Mouse (Mus musculus) adrenal gland, adult 18-20 months (tissue): ENCODE data around the gene Cpne8. TPM values are rescaled to one million over a fixed set of nuclear protein-coding genes. Genes with fewer than 3 reads are reported as not detected.
"Not testable (repeated sequence)": the region's sequence is repeated elsewhere in the genome, so short reads cannot be mapped to it uniquely, and the experiment has no call there.

Experiments used
- DNase-seq, 2 experiments: peaks; one replicate each; pipeline ENCODE4 v3.0.0; 2021 to 2022; ENCODE audit warnings: low spot score in 2 of 2
- total RNA-seq, 2 experiments: library from RNA; stranded (reverse); gene quantifications; 1 replicate in 1 of 2; 2 replicates in 1 of 2; pipeline ENCODE4 v1.2.3; 2021

The Cpne8 gene
- total RNA-seq, 2 experiments from 2014 or later: 4.2 to 12.0 TPM

DNA sequence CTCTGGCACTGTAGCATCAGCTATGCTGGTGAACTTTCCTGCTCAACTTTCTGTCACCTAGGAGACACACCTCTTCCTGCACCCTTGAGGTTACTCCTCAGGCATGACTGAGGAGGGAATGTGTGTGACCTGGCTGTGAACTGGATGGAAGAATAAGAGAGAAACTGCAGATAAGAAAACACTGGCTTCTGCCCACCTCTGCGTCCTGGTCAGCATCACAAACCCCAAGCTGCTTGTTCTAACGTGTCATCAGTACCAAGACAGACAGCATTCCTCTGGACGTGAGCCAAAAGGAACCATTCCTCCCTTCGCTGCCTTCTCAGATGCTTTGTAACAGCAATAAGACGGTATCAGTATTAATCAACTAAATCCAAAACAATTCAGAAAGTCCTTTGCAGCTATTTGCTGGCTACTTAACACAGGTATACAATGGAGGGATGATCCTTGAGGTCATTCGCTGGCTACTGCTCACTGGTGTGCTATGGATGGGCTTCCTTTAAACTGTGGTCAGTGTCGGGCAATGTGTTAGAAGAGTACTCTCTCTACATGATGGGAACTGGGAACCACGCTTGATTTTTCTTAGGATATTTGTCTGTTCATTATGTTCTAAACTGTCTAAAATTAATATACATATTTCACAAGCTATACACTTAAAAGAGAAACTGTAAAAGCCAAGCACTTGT lies 63.0 kb downstream of the Cpne8 start:
- no peak for DNase-seq

DNA sequence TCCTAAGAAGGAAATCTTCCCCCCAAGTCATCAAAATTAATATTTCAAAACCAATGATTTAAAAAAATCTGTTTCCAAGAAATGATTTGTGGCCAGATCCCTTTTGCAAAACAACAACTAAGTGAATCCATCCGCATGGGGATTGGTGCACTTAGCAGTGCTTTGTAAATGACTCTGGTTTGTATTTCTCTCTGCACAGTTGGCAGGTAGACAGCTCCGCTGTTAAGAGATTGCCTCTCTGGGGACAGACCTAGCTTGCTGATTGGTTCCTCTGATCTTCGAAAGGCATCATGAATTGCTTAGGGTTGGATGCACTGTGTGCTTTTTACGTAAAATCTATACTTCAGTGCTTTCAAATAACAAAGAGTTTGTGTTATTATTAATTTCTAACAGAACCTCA lies 68.5 kb downstream of the Cpne8 start:
- not testable (repeated sequence) for DNase-seq

DNA sequence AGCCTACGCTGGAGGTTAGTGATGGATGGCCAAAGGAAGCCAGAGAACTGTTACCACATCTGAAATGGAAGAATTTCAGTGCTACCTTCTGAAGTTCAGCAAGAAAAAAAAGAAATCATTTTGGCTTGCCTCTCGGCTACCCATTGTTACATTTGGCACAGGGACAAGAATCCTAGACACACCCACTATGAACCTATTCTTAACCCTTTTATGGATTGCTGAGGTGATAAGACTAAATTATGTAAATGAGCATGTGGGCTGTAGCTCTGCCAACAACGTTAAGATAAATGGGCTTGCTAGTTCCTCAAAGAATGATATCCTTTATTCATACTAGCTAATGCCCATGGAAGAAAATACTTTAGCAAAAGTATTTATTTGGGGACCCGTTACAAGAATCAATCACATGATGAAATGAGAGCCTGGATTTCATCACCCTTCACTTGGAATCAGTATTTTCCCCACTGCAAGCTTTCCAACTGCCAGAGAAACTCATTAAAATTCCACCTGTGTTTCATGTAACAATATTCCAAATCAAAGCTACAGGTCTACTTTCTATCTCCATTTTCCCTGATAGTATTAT lies 69.3 kb downstream of the Cpne8 start:
- DNase-seq: no peak

DNA sequence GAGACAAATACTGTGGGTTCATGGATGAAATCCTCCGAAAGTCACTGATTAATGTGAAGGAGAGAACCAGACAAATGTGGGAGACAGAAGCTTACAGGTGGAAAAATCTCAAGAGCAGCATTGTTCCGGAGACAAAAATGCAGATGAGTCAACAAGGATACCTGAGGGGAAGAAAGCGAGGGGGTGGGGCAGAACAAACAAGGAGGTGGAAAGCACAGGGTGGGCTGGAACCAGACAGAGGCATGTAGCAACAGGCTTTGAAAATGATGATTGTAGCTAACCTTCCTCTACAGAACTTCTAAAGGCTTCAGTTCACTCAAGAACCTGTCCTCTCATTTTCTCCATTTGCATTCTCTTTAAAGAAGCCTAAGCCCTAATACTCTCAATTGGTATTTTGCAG lies 70.9 kb downstream of the Cpne8 start:
- DNase-seq: no peak

DNA sequence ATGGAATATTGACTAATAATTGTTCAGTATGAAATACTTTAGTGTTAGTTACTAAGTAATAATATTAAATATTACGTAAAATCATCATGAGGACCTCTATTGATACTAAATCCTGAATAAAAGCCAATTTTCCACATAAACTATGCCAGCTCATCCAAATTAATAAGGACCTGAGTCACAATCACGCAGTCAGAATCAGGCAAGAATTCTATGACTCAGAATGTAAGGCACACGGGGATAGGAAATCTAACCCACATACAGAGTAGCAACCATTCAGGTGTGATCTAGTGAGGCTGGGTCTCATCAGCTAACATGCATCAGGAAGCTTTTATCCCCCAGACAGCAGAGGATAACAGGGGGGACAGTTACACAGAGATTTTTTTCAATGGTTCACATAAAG lies 72.1 kb downstream of the Cpne8 start:
- DNase-seq: no peak

DNA sequence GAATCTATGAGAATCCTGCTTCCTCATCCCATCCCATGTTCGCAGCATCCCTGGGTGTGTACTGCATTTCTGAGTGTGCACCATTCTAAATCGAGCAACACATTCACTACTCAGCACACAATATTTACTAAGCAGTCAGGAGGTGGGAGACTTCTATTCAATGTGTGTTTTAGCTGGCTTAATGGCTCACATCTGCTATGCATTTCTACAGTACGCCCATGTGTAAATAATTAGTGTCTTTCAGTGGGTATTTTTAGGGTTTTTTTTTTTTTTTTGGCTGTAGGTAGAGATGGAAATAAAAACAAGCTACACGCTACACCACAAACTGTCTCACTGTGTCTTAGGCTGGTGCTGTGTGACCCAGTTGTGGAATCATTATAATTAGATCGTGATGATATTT lies 75.6 kb downstream of the Cpne8 start:
- no peak for DNase-seq

DNA sequence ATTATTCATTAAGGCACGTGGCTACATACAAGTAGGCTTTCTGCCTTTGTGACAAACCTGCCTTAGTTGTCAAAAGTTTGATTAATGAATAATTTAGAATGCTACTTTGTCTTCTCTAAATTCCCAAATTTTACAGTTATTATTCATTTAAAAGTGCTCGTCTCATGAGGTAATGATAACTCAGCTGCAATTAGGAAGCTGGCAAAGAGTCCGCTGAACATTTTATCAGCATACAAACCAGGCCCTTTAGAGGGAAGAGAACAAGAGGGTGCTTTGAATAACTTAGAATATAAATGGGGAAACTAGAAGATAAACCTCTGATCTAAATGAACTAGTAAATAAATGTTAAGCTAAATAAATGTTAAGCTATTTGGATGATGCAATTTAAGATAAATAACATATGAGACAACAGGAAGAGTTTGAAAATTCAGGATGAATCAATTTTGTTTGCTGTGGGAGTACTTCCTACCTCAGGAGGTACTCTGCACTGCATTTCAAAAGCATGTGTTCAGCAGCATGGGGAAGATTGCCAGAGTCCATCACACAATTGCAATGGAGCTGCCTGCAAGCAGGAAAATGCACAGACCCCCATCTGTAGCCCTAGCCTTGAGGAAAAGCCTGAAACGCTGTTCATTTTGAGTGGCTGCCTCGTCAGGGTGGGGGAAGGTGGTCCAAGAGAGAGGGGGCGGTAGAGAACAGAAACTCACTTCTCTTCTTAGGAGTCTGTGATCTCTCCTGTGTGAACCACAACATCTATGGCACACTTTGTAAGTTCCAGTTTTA lies 81.3 kb downstream of the Cpne8 start:
- no peak for DNase-seq

DNA sequence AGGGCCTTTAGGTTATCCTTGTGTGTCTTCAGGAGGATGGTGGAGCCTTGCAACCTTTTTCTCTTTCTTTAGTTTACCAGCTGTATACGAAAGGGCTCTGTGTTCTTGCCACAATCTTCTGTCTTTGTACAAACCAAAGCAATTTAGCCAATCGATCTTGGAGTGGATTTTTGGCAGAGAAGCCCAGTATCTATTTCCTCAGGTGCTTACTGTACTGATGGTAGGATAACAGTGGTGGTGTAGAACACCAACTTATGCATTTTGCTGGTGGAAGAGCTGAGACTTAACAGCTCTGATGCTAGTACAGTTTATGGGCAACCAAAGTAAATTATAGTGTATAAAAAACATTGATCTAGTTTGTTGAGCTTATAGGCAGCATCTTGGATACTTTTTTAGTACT lies 83.6 kb downstream of the Cpne8 start:
- DNase-seq: no peak

DNA sequence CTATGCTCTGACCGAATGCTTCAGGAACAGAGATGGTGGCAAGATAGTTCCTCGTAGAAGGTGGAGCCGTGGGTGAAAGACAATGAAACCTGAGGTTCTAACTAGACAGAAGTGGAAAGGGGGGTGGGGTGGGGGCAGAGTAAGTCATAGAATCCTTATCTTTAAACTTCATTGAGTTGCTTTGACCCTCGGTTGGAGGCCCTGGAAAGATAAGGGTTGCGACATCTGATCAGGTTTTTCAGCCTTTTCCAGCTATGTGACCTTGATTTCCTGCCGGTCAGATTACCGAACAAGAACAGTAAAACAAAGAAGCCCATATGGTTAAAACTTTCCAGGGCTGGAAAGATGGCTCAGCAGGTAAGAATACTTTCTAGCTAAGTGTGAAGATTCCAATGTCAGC lies 89.6 kb downstream of the Cpne8 start:
- DNase-seq: no peak

DNA sequence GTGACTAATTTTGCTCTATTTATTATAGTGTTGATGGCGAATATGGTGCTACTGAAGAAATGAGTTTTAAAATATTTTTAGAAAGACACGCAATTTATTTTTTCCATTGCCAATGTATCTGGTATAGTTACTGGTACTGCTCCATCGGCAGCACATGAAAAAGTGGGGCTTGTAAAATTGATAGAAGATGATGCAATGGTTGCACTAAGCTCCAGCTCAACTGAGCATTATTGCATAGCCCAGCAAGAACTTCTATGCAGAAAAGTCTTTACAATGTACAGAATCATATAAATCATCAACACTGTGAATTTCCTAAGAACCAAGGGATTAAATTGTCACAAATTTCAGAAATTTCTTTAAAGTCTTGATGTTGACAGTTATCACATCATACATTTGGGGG lies 101.8 kb downstream of the Cpne8 start:
- DNase-seq: no peak

DNA sequence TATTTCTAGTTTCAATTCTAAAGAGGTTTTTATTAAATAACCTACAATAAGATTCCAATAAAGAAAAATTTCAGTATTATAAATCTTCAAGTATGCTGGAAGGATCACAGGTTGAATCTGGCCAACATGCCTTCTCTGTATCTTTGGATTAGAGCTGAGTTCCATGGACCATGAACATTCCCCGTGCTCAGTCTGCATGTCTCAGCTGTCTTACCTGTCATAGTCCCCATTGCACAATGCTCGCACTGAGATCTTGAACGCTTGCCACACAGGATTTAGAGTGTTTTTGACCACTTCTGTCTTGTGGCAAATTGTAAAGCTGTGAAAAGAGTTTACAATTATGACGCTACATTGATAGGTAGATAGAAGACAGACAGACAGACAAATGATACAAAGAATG lies 110.0 kb downstream of the Cpne8 start:
- DNase-seq: no peak

DNA sequence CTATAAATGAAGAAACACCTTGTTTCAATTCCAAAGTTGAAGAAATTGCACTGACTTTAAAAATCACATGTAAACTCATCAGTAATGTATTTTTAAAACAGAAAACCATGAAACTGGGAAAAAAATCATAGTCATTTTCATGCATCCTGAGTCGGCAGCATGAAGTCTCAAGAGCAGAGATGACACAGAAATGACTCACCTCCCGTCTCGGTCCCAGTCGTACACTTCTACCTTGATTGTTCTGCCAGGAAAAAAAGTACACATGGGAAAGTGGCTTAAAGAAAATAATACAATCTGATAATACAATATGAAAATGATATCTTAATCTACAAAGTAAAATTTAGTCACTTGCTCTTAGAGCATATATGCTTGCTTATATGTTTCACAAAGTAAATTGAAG lies 111.2 kb downstream of the Cpne8 start:
- DNase-seq: no peak

DNA sequence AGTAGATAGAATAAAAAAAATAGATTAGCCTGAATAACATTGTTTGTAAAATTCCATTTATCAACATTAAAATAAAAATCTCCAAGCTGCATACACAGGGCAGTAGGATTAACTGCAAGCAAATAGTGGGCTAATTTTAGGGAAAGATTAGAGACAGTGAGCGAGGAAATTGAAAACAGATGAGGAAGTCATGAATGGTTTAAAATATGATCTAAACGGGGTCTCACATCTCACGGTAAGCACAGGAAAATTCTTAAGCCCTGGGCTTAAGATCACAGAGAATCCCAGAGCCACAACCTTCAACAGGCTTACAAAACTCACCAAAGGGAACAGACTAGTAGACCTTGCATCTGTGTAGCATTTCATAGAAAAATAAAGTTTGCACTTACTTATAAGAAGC lies 115.2 kb downstream of the Cpne8 start:
- DNase-seq: no peak

DNA sequence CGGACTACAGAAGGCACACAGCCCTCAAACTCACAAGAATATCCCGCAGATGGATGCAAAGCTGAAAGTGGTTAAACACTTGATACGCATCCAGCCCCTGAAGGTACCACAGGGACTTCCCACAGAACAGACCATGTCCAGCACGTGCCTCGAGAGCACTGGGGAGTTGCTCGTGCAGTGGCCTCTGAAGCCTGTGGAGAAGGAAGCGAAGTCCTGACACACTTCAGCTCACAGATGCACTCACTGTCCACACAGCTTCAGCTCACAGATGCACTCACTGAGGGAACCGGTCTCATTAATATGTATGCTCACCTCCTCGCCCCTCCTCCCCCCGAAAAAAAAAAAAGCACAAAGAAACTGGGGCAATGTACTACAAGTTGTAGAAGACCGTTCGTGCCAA lies 117.6 kb downstream of the Cpne8 start:
- no peak for DNase-seq

DNA sequence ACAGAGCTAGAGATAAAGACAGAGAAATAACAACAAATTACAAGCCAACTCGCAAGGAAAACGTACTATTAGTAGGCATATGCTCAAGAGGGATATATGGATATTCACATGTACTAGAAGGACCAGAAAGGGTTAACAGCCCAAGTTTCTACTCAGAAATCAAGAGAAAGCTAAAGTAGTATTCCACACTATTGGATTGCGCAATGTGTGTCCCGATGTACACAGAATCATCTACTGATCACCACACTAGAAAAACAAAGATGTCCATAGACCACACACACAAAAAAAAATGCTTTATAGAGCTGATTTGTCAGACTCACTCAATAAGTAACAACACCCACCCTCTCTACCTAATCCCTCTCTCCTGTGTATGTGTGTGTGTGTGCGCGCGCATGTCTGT lies 130.6 kb downstream of the Cpne8 start:
- DNase-seq: no peak

DNA sequence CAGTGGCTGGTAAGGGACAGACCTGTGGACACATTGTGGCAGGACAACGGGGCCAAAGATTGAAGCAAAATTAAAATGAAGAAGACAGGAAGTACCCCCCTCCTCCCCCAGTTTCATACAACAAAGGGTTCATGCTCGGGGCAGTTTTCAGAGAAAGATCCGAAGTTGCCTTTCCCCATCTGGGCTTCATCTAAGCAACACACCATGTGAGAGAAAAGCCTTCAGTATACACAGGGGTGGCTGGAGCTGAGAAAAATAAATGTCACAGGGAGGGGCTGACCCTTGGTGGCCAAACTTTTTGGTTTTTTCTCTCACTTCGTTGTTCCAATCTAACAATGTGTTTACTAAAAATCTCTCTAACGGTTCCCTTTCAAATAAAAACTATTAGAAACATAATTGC lies 135.8 kb downstream of the Cpne8 start:
- DNase-seq: no peak

DNA sequence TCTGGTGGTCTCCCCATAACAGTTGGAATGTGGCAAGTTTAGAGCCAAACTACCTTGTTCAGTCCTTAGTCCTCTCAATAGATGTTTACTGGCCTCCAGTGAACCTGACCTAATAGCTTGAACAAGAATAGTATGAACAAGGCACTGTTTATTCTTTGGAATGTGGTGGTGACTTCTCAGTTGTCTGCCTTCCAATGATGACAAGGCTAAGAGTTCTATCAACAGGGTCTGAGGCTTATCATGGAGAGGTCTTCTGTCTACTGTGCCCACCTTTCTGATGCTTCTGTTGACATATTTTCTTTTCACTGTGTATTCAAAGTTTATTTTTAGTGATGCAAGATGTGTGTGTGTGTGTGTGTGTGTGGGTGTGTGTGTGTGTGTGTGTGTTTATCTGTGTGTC lies 137.1 kb downstream of the Cpne8 start:
- DNase-seq: no peak

DNA sequence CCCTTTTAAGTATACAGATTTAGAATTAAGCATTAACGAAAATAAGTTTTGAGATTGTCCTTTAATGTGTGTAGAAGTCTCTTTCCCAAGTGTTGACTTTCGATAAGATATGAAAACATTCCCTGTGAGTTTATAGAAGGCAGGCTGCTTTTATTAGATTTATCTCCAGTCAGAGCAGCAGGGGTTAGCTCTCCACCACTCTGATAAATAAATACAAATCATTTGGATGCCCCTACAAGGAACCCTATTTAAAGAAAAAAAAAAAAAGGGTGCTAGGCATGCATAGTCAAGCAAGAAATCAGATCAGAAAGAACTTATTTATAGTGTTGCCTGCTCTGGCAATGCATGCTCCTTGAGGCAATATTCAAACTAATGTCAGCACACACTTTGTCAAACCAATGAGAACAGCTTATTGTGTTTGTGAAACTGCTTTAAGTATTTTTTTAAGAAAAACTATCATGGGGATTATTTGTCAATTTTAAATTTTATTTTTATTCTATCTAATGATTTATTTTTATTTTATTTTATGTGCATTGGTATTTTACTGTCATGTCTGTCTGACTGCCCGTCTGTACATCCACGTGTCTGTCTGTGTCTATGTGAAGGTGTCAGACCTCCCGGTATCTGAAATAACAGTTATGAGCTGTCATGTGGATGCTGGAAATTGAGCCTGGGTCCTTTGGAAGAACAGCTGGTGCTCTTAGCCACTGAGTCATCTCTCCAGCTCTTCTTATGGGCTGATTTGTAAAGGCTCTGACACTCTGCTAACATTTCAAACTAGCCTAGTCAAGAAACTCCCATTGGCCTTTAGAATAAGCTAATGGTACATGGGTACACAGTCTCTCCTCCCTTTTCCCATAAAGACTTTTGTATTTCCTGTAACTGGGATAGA lies 142.7 kb downstream of the Cpne8 start:
- DNase-seq: no peak

DNA sequence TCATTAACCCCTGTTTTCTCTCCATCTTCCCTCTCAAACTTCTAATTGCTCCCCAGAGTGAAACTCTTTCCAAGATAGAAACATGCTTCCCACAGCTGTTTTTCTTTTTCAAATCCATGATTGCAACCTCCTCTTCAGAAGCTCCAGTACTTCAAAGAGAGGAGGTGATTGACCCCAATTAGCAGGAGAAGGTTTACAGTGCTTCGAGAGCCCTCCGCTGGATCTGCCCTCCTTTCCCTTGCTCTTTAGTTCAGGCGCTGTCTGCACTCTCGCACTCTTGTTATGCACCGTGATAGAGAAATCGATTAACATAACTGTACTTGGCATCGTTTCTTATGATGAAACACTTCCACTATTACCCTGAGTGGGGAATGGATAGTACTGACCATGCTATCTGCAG lies 143.5 kb downstream of the Cpne8 start:
- DNase-seq: no peak

DNA sequence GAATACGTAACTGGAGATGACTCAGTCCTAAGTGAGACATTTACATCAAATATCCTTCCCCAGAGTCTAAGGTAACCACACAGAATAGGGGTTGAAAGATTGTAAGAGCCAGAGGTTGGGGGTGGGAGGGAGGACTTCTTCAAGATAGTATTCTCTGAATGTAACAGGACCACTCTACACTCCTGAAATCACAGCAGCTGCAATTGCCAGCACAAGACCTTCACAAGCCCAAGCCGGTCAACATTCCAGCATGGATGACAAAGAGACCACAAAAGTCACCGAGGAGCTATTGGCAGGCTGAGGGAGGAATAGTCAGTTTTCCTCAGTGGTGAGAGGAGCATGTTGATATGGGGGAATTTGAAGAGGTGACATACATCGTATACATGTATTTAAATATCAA lies 166.5 kb downstream of the Cpne8 start:
- no peak for DNase-seq

DNA sequence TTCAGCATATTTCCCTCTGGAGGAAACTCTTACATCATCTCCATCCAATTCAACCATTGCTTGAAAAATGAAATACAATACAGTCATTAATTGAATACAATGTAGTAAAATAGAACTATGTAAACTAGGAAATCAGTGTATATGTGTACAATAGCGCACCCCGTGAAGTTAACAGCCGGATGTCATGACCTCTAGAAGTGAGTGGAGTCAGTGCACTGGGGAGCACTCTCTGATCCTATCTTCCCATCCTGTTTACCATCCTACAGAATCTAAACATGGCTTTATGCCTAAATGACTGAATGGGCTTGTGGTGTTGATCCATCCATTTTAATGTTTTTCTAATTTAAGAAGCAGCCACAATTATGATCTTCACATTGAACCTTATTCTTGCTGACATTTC lies 182.2 kb downstream of the Cpne8 start:
- no peak for DNase-seq

DNA sequence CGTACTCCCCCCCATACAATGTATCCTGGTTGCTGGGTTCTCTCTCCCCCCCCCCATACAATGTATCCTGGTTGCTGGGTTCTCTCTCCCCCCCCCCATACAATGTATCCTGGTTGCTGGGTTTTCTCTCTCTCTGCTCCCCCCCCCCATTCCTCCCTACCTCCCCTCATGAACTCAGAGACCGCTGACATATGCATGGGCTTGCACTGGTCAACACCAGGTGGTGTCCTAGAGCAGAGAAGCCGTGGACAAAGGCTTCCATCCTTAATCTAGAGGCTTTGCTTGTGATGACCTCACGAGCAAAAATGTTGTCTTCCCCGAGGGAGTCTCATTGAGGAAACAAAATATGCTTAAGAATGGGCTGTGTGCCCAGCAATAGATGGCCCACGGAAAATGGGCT lies 187.7 kb downstream of the Cpne8 start:
- no peak for DNase-seq
